Mouse (Mus musculus) duodenum, adult 2 months (tissue): ENCODE measurements around the gene Lmcd1. TPM values are rescaled to one million over a fixed set of nuclear protein-coding genes. Genes with fewer than 3 reads are reported as not detected.

ENCODE experiments used
- polyA plus RNA-seq: library from polyadenylated mRNA; depleted of rRNA; stranded (reverse); fragments of >200 nt; gene quantifications from 2 replicates; pipeline ENCODE4 v1.2.3, GENCODE M21; 2012; ENCODE audit warnings: low replicate concordance; rRNA removed

Gene Lmcd1
- 8.1 and 9.3 TPM in 2 replicates for polyA plus RNA-seq

DNA sequence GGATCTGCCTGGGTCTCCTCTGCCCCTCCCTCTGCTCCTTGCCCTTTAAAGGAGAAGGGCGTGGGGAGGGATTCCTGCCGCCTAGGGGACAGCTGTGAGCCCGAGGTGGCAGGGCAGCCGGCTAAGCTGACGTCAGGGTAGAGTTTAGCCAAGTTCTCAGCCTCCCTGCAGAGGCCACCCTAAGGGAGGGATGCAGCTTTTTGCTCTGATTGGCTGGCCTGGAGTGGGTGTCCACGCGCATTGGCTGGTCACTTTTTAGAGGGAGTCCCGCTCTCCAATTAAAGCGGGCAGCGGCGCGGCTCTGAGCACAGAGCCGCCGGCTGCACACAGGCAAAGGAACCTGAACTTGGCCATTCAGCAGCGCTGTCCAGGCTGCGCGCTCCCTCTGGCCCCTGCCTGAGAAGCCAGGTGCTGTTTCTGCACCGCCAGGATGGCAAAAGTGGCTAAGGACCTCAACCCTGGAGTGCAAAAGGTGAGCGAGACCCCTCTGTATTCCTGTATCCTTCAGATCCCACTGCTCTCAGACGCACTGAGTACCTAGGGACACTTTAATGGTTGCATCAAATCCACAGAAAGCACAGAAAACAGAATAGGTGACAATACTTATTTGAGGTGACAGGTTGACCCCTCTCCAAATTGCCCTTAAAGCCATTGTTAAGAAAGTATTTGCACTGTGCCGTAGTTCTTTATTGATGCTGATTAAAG is at the start of gene Lmcd1:
Lmcd1 (plus strand) TSS at position 258 of the 705 bp plus-strand sequence.

Other genes with a start within 250 kb of the Lmcd1 start
- 2.7 and 3.6 TPM in 2 replicates for gene Ssu2, start 114.3 kb downstream of the Lmcd1 start, polyA plus RNA-seq
- gene Cav3, start 185.7 kb downstream of the Lmcd1 start, polyA plus RNA-seq, result 2.1 and 4.0 TPM in 2 replicates
- 0.19 and 0.50 TPM in 2 replicates for gene Oxtr, start 216.2 kb downstream of the Lmcd1 start, polyA plus RNA-seq